Mouse (Mus musculus) forebrain, embryonic 15.5 days (tissue): Measurements from ENCODE around the gene Aip. TPM values are rescaled to one million over a fixed set of nuclear protein-coding genes. Genes with fewer than 3 reads are reported as not detected.
"Not testable (repeated sequence)": the region's sequence is repeated elsewhere in the genome, so short reads cannot be mapped to it uniquely, and the experiment has no call there.

Source experiments
- ATAC-seq: fragments of 200-750 bp; cut with Nextera tagmentation; replicated peaks from 2 replicates; pipeline ENCODE4 v1.8.0; 2017; ENCODE audit warnings: mild to moderate bottlenecking, moderate TSS enrichment, moderate library complexity
- H3K27ac ChIP-seq: fragments of 300-500 bp; sonication (generic); replicated peaks from 2 replicates; pipeline ENCODE4 v1.5.1; 2015; ENCODE audit warnings: mild to moderate bottlenecking, inconsistent platforms
- H3K27me3 ChIP-seq: fragments of 300-500 bp; sonication (generic); 2 replicates; pipeline ENCODE4 v1.6.1; 2015; ENCODE audit warnings: inconsistent platforms
- H3K36me3 ChIP-seq: fragments of 300-500 bp; sonication (generic); 2 replicates; pipeline ENCODE4 v1.6.1; 2015; ENCODE audit warnings: mild to moderate bottlenecking, inconsistent platforms
- H3K4me1 ChIP-seq: fragments of 300-500 bp; sonication (generic); 2 replicates; pipeline ENCODE4 v1.6.1; 2015; ENCODE audit warnings: inconsistent platforms
- H3K4me2 ChIP-seq: fragments of 300-500 bp; sonication (generic); replicated peaks from 2 replicates; pipeline ENCODE4 v1.6.1; 2015; ENCODE audit warnings: mild to moderate bottlenecking, inconsistent platforms
- H3K4me3 ChIP-seq: fragments of 300-500 bp; sonication (generic); 2 replicates; pipeline ENCODE4 v1.5.1; 2015; ENCODE audit warnings: mild to moderate bottlenecking, inconsistent platforms
- H3K9ac ChIP-seq: fragments of 300-500 bp; sonication (generic); replicated peaks from 2 replicates; pipeline ENCODE4 v1.6.1; 2015; ENCODE audit warnings: mild to moderate bottlenecking, inconsistent platforms
- H3K9me3 ChIP-seq: fragments of 300-500 bp; sonication (generic); 2 replicates; pipeline ENCODE4 v1.6.1; 2016; ENCODE audit warnings: inconsistent platforms
- WGBS: fragments of 180-500 bp; shearing (Covaris S2); methylation state at CpG from one replicate; pipeline ENCODE4 v1.1.7; 2015; ENCODE audit warnings: mixed read lengths; 5-methylcytosine and 5-hydroxymethylcytosine counted together
- polyA plus RNA-seq: library from polyadenylated mRNA; unstranded; fragments of >200 nt; fragmentation: Nextera tagmentation; extraction: Ambion mirVana; gene quantifications from 2 replicates; pipeline ENCODE4 v1.2.1, GENCODE M21; 2015

Gene Aip
- polyA plus RNA-seq, 1 experiment from 2014 or later: 90.1 TPM

DNA sequence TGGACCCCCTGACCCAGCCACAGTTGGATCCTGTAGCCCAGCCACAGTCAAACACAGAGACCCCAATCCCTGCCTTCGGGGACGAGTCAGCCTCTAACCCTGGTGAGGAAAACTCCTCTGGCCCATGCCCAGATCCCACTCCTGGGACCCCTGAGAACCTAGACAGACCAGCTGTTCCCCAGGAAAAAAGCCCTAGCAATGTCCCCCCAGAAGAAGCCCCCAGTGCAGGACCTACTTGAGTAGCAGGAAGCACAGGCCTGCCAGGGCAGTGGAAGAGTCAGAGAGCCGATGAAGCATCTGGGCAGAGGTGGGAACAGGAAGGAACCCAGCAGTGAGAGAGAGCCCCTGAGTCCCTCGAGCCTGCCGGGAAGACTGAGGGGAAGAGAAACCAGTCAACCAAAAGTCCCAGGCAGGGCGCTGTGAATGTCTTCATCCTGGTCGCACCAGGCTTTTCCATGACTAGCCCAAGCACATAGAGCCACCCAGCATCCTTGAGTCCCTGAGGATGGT, 18.2 kb upstream of the Aip start, which contains the start of gene Cabp4:
TSS of gene Cabp4 (minus strand) at position 275 of the 510 bp plus-strand sequence.
- no peak within 1 kb of the TSS for H3K9ac ChIP-seq
- ATAC-seq: no peak
- H3K4me2 ChIP-seq: no peak within 1 kb of the TSS
- no peak within 1 kb of the TSS for H3K27ac ChIP-seq
- H3K4me3 ChIP-seq: no peak within 1 kb of the TSS
- H3K36me3 ChIP-seq: no peaks in the 10 kb centered on the region
- H3K27me3 ChIP-seq: no peaks in the 10 kb centered on the region
- H3K4me1 ChIP-seq: peaks cover 9% of the 10 kb centered on the region
- WGBS: 86% methylated on average over 7 of the region's 7 CpGs
- no peaks in the 10 kb centered on the region for H3K9me3 ChIP-seq

DNA sequence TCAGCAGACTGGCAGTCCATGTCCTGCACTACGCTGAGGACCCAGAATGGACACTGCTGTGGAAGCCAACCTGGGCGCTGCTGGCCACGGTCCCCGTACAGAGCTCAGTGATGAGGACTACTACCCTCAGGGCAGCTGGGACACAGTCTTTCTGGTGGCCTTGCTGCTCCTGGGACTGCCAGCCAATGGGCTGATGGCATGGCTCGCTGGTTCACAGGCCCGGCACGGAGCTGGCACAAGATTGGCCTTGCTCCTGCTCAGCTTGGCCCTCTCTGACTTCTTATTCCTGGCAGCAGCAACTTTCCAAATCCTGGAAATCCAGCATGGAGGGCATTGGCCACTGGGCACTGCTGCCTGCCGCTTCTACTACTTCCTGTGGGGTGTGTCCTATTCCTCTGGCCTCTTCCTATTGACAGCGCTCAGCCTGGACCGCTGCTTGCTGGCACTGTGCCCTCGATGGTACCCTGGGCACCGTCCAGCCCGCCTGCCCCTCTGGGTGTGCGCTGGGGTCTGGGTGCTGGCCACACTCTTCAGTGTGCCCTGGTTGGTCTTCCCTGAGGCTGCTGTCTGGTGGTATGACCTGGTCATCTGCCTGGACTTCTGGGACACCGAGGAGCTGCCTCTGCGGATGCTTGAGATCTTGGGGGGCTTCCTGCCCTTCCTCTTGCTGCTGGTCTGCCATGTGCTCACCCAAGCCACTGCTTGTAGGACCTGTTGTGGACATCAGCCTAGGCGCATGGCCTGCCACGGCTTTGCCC, 16.9 kb upstream of the Aip start:
- Histone ChIP-seq H3K4me1 (peaks cover 2% of the 10 kb centered on the region), H3K4me3 (no peak overlapping the region), H3K36me3 (no peaks in the 10 kb centered on the region), H3K4me2 (no peak overlapping the region), H3K27ac (no peak overlapping the region), H3K9me3 (no peaks in the 10 kb centered on the region), H3K9ac (no peak overlapping the region), H3K27me3 (no peaks in the 10 kb centered on the region)
- WGBS: 90% methylated on average over 18 of the region's 18 CpGs
- no peak for ATAC-seq

DNA sequence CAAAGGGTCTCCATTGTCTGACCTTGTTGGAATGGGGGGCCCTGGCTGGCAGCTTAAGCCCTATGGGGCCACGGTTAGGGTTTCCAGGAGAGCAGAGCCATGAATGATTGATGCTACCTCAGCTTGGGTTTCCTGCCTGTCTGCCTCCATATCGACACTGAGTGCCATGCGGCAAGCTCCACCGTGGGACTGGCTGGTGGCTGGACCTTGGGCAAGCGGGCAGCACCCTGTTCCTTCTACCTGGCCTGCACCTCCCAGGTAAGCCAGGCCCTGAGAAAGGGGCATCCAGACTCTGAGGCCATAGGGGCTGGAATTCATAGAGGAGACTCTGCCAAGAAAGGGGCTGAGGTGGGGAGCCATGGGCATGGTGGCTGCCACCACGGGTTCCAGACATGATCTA, 14.5 kb upstream of the Aip start:
- no peak overlapping the region for H3K4me2 ChIP-seq
- no peaks in the 10 kb centered on the region for H3K27me3 ChIP-seq
- no peaks in the 10 kb centered on the region for H3K36me3 ChIP-seq
- H3K27ac ChIP-seq: no peak overlapping the region
- no peaks in the 10 kb centered on the region for H3K9me3 ChIP-seq
- 83% methylated on average over 6 of the region's 6 CpGs for WGBS
- no peak for ATAC-seq
- H3K4me3 ChIP-seq: no peak overlapping the region
- no peaks in the 10 kb centered on the region for H3K4me1 ChIP-seq
- H3K9ac ChIP-seq: no peak overlapping the region

DNA sequence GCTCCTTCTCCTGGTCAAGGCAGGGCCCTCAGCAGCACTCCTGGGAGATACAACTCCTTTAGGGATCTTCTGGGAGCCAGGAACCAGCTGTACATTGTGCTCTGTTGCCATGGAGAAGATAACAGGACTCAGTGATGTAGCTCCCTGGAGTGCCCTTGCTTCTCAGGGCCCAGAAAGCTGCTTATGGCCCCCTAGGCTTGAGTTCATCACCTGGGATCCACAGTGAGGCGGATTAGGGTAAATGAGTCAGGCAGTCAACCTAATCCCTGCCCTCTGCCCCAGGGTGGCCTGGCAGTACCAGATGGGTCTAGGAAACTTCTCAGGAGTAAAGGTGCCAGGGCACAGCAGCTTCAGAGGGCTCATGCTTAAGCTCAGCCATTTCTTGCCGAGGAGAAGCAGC, 13.8 kb upstream of the Aip start, which contains the start of gene Gpr152:
TSS of gene Gpr152 (plus strand) at position 342 of the 400 bp plus-strand sequence.
- Histone ChIP-seq H3K27ac (no peak within 1 kb of the TSS), H3K9ac (no peak within 1 kb of the TSS), H3K36me3 (no peaks in the 10 kb centered on the region), H3K4me2 (no peak within 1 kb of the TSS), H3K4me1 (no peaks in the 10 kb centered on the region), H3K4me3 (no peak within 1 kb of the TSS), H3K27me3 (no peaks in the 10 kb centered on the region), H3K9me3 (no peaks in the 10 kb centered on the region)
- no peak for ATAC-seq
- WGBS: 69% methylated on average over 2 of the region's 2 CpGs

DNA sequence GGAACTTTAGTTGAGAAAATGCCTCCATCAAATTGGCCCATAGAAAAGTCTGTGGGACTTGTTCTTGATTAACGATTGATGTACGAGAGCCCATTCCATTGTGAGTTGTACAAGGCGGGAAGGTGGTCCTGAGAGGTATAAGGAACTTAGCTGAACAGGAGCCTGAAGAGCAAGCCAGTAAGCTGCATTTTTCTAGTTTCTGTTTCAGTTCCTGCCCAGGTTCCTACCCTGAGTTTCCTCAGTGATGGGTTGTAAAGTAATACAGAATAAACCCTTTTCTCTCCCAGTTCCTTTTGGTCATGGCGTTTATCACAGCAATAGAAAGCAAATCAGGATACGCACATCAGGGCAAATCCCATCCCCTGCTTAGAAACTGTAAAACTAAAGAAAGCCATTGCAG, 12.3 kb upstream of the Aip start:
- H3K27ac ChIP-seq: no peak overlapping the region
- 73% methylated on average over 5 of the region's 5 CpGs for WGBS
- ATAC-seq: no peak
- H3K4me2 ChIP-seq: no peak overlapping the region
- no peaks in the 10 kb centered on the region for H3K4me1 ChIP-seq
- no peaks in the 10 kb centered on the region for H3K9me3 ChIP-seq
- no peaks in the 10 kb centered on the region for H3K27me3 ChIP-seq
- peaks cover 2% of the 10 kb centered on the region; the same call in 1 of the 2 replicates for H3K36me3 ChIP-seq
- no peak overlapping the region for H3K4me3 ChIP-seq
- no peak overlapping the region for H3K9ac ChIP-seq

DNA sequence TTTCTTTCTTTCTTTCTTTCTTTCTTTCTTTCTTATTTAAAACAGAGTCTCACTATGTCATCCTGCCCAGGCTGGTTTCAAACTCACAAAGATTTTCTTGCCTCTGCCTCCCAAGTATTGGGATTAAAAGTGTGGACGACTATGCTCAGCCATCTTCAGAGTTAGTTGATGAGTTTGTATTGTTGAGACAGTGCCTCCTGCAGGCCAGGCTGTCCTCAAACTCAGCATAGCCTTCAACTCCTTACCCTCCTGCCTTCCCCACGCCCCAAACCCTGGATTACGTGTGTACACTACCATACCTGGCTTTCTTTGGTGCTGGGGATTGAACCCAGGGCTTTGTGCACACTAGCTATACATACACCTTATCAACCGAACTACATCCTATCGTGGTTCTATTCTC, 10.8 kb upstream of the Aip start:
- Histone ChIP-seq H3K4me1 (no peaks in the 10 kb centered on the region), H3K27me3 (no peaks in the 10 kb centered on the region), H3K9me3 (no peaks in the 10 kb centered on the region), H3K9ac (no peak overlapping the region), H3K4me2 (no peak overlapping the region), H3K27ac (no peak overlapping the region), H3K36me3 (peaks cover 15% of the 10 kb centered on the region), H3K4me3 (no peak overlapping the region)
- ATAC-seq: no peak
- WGBS: 70% methylated on average over 5 of the region's 5 CpGs

DNA sequence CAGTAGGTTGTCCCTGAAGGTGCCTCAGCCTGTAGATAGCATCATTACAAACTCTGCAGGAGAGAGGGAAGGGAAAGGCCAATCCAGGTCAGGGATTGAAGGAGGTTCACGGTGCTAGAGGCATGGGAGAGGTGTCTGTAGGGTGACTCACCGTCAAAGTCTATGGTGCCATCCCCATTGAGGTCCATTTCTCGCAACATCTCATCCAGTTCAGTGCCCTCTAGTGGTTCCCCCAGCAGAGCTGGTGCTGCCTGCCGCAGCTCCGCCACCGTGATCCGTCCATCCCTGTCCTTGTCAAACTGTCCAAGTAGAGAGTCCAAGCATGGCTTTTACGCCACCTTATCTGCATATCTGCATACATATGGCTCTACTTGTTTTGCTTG, 10.3 kb upstream of the Aip start:
- peaks cover 19% of the 10 kb centered on the region for H3K36me3 ChIP-seq
- WGBS: 26% methylated on average over 8 of the region's 8 CpGs

DNA sequence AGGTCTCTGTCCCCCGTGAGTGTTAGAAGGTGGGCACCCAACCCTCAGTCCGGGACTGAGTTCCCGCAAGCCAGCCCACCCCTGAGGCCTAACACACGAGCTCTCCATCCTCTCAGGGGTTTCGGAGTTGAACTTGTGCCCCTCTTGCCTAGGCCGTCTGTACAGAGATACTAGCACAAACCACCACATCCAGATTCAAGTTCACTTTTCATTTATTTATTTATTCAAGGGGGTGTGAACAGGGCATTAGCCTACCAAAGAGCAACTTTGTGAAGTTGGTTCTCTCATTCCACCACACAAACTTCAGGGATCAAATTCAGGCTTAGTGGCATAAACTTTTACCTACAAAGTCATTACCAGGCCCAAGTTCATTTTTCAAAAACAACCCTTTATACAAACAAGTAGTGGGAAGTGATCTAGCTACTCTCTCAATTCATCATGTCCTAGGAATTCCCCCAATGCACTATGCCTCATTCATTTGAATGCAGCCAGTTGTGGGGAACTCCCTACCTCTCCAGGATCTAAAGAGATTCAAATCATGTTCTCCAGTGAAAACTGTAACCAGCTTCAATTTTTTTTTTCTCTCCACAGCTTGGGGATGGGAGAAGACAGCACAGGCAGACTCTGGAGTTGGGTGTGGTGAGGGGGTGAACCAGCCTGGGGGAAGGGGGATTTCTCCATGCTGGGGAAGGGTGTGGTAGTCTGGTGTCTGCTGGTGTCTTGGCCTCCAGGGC, 9.7 kb upstream of the Aip start:
- not testable (repeated sequence) for H3K9ac ChIP-seq, H3K27me3 ChIP-seq, H3K9me3 ChIP-seq, H3K4me1 ChIP-seq, ATAC-seq, H3K4me3 ChIP-seq, H3K27ac ChIP-seq, H3K4me2 ChIP-seq
- H3K36me3 ChIP-seq: peaks cover 19% of the 10 kb centered on the region
- 86% methylated on average over 6 of the region's 6 CpGs for WGBS

More for the DNA sequence above, 10.3 kb upstream of the Aip start:
- not testable (repeated sequence) for H3K9me3 ChIP-seq, H3K4me2 ChIP-seq, H3K27ac ChIP-seq, ATAC-seq, H3K4me3 ChIP-seq, H3K4me1 ChIP-seq, H3K27me3 ChIP-seq, H3K9ac ChIP-seq

DNA sequence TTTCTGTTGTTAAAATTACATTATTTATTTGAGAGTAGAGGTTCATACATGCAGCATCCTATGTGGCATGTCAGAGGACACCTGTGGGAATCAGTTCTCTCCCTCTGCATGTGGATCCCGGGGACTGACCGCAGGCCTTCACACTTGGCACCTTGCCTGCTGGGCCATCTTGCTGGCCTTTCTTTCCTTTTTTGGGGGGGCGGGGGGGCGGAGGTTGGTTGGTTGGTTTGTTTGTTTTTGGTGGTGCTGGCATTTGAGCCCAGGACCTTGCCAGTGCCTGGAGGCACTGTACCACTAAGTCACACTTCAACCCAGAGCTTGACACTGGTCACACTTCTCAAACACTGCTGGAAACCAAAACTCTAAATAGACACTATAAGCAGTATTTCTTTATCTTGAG, 8.7 kb upstream of the Aip start:
- H3K4me2 ChIP-seq: no peak overlapping the region
- no peaks in the 10 kb centered on the region for H3K27me3 ChIP-seq
- 92% methylated on average over 4 of the region's 4 CpGs for WGBS
- no peak overlapping the region for H3K27ac ChIP-seq
- no peaks in the 10 kb centered on the region for H3K4me1 ChIP-seq
- H3K9ac ChIP-seq: no peak overlapping the region
- H3K36me3 ChIP-seq: peaks cover 28% of the 10 kb centered on the region
- H3K4me3 ChIP-seq: no peak overlapping the region
- ATAC-seq: no peak
- no peaks in the 10 kb centered on the region for H3K9me3 ChIP-seq

DNA sequence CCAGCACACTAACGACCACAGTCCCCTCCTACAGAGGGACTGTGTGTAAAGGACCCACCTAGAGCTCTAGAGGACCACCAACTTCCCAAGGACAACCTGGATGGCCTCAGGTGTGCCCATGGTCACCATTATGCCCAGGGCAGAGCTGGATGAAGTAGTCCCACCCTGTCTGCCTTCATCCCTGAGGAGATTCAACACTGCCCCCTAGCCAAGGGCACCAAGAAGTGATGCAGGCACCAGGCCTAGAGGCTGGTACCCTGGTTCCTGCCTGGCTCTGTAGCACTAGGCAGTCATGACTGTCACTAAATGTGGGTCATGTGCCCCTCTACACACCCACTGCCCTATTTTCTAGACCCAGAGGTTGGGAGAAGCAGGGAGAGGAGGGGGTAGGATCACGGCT, 6.1 kb upstream of the Aip start:
- WGBS: 82% methylated on average over 2 of the region's 2 CpGs
- ATAC-seq: no peak
- H3K36me3 ChIP-seq: peaks cover 42% of the 10 kb centered on the region
- H3K27ac ChIP-seq: no peak overlapping the region
- H3K9ac ChIP-seq: no peak overlapping the region
- H3K4me1 ChIP-seq: peaks cover 10% of the 10 kb centered on the region
- no peaks in the 10 kb centered on the region for H3K27me3 ChIP-seq
- H3K4me2 ChIP-seq: no peak overlapping the region
- no peak overlapping the region for H3K4me3 ChIP-seq
- no peaks in the 10 kb centered on the region for H3K9me3 ChIP-seq

DNA sequence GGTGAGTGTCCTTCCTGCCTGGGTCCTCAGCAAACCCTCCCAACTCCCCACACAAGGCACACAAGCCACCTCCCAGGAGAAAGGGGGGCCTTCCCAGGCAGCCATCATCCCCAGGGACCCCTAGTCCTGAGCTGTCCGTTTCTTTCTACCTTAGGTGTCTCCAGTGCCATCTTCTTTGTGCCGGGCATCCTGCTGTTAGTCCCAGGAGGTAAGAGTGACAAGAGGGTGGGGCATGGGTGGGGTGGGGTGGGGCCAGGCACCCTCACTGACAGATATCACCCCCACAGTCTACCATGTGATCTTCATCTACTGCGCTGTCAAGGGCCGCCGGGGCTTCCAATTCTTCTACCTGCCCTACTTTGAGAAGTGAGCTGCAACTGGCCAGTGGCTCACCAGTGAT, 5.4 kb upstream of the Aip start:
- peaks cover 15% of the 10 kb centered on the region for H3K4me1 ChIP-seq
- H3K27me3 ChIP-seq: no peaks in the 10 kb centered on the region
- ATAC-seq: no peak
- no peak overlapping the region for H3K4me2 ChIP-seq
- no peaks in the 10 kb centered on the region for H3K9me3 ChIP-seq
- 94% methylated on average over 5 of the region's 5 CpGs for WGBS
- no peak overlapping the region for H3K9ac ChIP-seq
- H3K36me3 ChIP-seq: peaks cover 42% of the 10 kb centered on the region
- no peak overlapping the region for H3K27ac ChIP-seq
- no peak overlapping the region for H3K4me3 ChIP-seq

DNA sequence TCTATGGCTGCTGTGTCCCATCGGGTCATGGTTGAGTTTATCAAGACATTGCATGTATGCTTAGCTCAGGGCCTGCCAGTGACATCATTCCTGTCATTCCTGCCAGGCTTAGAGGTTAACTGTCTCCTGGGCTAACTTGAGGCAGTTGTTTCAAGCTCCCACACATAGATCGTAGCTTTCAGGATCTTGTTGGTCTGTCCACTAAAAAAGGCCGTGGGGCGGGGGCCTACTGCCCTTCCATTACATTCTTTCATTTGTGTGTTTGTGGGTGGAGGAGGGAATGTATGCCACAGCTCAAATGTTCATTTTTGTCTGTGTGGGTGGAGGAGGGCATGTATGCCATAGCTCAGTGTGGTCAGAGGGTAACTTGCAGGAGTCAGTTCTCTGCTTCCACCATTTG, 4.4 kb upstream of the Aip start:
- Histone ChIP-seq H3K27ac (no peak overlapping the region), H3K4me3 (no peak overlapping the region), H3K4me1 (peaks cover 17% of the 10 kb centered on the region), H3K36me3 (peaks cover 42% of the 10 kb centered on the region), H3K9me3 (no peaks in the 10 kb centered on the region), H3K9ac (no peak overlapping the region), H3K27me3 (no peaks in the 10 kb centered on the region), H3K4me2 (no peak overlapping the region)
- ATAC-seq: no peak
- 92% methylated on average over 4 of the region's 4 CpGs for WGBS
